Mouse (Mus musculus) brain, embryonic 14.5 days (tissue): ENCODE results near the gene Unc5b.

ENCODE experiments used
- CTCF ChIP-seq: fragments of 200-500 bp; IDR thresholded peaks from 2 replicates; pipeline ENCODE4 v1.5.1; 2012; ENCODE audit warnings: inconsistent platforms, mild to moderate bottlenecking, moderate library complexity, borderline replicate concordance; ENCODE audit not compliant: insufficient read depth, insufficient read length; ENCODE audit errors: extremely low read depth
- POLR2A ChIP-seq: fragments of 200-500 bp; IDR thresholded peaks from 2 replicates; pipeline ENCODE4 v1.6.1; 2012; ENCODE audit warnings: mild to moderate bottlenecking, inconsistent platforms, borderline replicate concordance; ENCODE audit not compliant: poor library complexity, insufficient read depth, insufficient read length, severe bottlenecking; ENCODE audit errors: extremely low read depth

DNA sequence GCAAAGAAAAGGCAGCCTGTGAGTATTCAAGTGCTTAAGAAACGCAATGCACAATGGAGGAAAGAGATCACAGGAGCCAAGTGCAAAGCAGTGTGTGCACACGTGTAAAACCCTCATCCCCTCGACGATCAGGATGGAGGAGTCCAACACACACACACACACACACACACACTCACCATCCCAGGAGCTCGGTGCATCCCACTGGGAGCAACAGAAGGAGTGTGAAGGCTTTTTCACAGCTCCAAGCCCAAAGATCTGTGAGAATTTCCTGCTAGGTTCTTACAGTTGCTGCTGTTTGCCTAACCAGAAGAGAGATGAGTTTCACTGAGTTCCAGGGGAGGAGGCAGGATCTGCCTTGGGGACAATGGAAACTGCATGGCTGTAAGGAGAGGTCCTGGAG lies 99.6 kb downstream of the Unc5b start:
- TF ChIP-seq CTCF: no peak
- TF ChIP-seq POLR2A: no peak
